Mouse (Mus musculus): ENCODE measurements around the gene Zdhhc11. TPM values are rescaled to one million over a fixed set of nuclear protein-coding genes. Genes with fewer than 3 reads are reported as not detected.

Zdhhc11 gene
- polyA plus RNA-seq, 1 experiment from 2014 or later: not detected

GRCm38 (mm10) chr13:74025151-74026081 is 61.8 kb downstream of the Zdhhc11 start:
- Histone ChIP-seq H3K9ac (replicated peaks; ENCODE audit: low read depth) (no peak overlapping the region), H3K4me1 (ENCODE audit: insufficient read depth, low read depth, low read length) (no peaks in the 10 kb centered on the region), H3K4me3 (ENCODE audit: low read depth, low read length) (no peak overlapping the region), H3K27ac (ENCODE audit: low read length) (no peak overlapping the region), H3K9me3 (ENCODE audit: low read length) (no peaks in the 10 kb centered on the region), H3K36me3 (ENCODE audit: insufficient read depth, low read length) (no peaks in the 10 kb centered on the region), H3K27me3 (replicated peaks; ENCODE audit: insufficient read depth, low read length) (no peaks in the 10 kb centered on the region), H3K4me2 (replicated peaks; ENCODE audit: low read depth, low read length) (no peak overlapping the region)
- 36% methylated on average over 4 of the region's 4 CpGs for WGBS
- peak; percentile 55 for ATAC-seq
- peak; percentile 64 for DNase-seq (ENCODE audit: low spot score)
- TF ChIP-seq EP300 (IDR thresholded peaks at IDR 0.05) (peak; percentile 45; the same call in 1 of the 2 replicates), CTCF (IDR thresholded peaks at IDR 0.05) (no peak)

GRCm38 (mm10) chr13:74026215-74026614 is 62.6 kb downstream of the Zdhhc11 start:
- H3K9me3 ChIP-seq (ENCODE audit: low read length): no peaks in the 10 kb centered on the region

GRCm38 (mm10) chr13:74028116-74028515 is 64.5 kb downstream of the Zdhhc11 start:
- no peak for TF ChIP-seq CTCF (IDR thresholded peaks at IDR 0.05)
- no peak for TF ChIP-seq EP300 (IDR thresholded peaks at IDR 0.05)
- H3K9me3 ChIP-seq (ENCODE audit: low read length): no peaks in the 10 kb centered on the region
- H3K27ac ChIP-seq (ENCODE audit: low read length): no peak overlapping the region
- ATAC-seq: no peak
- 42% methylated on average over 2 of the region's 2 CpGs for WGBS
- no peak overlapping the region for H3K4me2 ChIP-seq (replicated peaks; ENCODE audit: low read depth, low read length)
- DNase-seq (ENCODE audit: low spot score): no peak
- H3K9ac ChIP-seq (replicated peaks; ENCODE audit: low read depth): no peak overlapping the region
- no peaks in the 10 kb centered on the region for H3K36me3 ChIP-seq (ENCODE audit: insufficient read depth, low read length)
- H3K27me3 ChIP-seq (replicated peaks; ENCODE audit: insufficient read depth, low read length): no peaks in the 10 kb centered on the region
- no peaks in the 10 kb centered on the region for H3K4me1 ChIP-seq (ENCODE audit: insufficient read depth, low read depth, low read length)
- H3K4me3 ChIP-seq (ENCODE audit: low read depth, low read length): no peak overlapping the region

More at GRCm38 (mm10) chr13:74026215-74026614, 62.6 kb downstream of the Zdhhc11 start:
- TF ChIP-seq EP300 (IDR thresholded peaks at IDR 0.05) (no peak), CTCF (IDR thresholded peaks at IDR 0.05) (peak; percentile 84)
- Histone ChIP-seq H3K27ac (ENCODE audit: low read length) (no peak overlapping the region), H3K36me3 (ENCODE audit: insufficient read depth, low read length) (no peaks in the 10 kb centered on the region), H3K9ac (replicated peaks; ENCODE audit: low read depth) (no peak overlapping the region), H3K4me2 (replicated peaks; ENCODE audit: low read depth, low read length) (no peak overlapping the region), H3K4me1 (ENCODE audit: insufficient read depth, low read depth, low read length) (no peaks in the 10 kb centered on the region), H3K27me3 (replicated peaks; ENCODE audit: insufficient read depth, low read length) (no peaks in the 10 kb centered on the region), H3K4me3 (ENCODE audit: low read depth, low read length) (no peak overlapping the region)
- WGBS: 14% methylated on average over 2 of the region's 2 CpGs
- DNase-seq (ENCODE audit: low spot score) (peak; percentile 71), ATAC-seq (peak; percentile 73)

GRCm38 (mm10) chr13:74029013-74029412 is 65.4 kb downstream of the Zdhhc11 start:
- Histone ChIP-seq H3K4me2 (replicated peaks; ENCODE audit: low read depth, low read length) (no peak overlapping the region), H3K9ac (replicated peaks; ENCODE audit: low read depth) (no peak overlapping the region), H3K4me3 (ENCODE audit: low read depth, low read length) (no peak overlapping the region), H3K27me3 (replicated peaks; ENCODE audit: insufficient read depth, low read length) (no peaks in the 10 kb centered on the region), H3K36me3 (ENCODE audit: insufficient read depth, low read length) (no peaks in the 10 kb centered on the region), H3K4me1 (ENCODE audit: insufficient read depth, low read depth, low read length) (no peaks in the 10 kb centered on the region), H3K9me3 (ENCODE audit: low read length) (no peaks in the 10 kb centered on the region), H3K27ac (ENCODE audit: low read length) (no peak overlapping the region)
- ATAC-seq (no peak), DNase-seq (ENCODE audit: low spot score) (no peak)
- TF ChIP-seq EP300 (IDR thresholded peaks at IDR 0.05): no peak
- no peak for TF ChIP-seq CTCF (IDR thresholded peaks at IDR 0.05)
- WGBS: 75% methylated on average over 2 of the region's 2 CpGs

- TF ChIP-seq EP300 (IDR thresholded peaks at IDR 0.05) (no peak), CTCF (IDR thresholded peaks at IDR 0.05) (no peak)
Measured at GRCm38 (mm10) chr13:74030691-74031090, 67.0 kb downstream of the Zdhhc11 start.

GRCm38 (mm10) chr13:74031133-74031532 is 67.5 kb downstream of the Zdhhc11 start:
- ATAC-seq: no peak

More at GRCm38 (mm10) chr13:74030691-74031090, 67.0 kb downstream of the Zdhhc11 start:
- no peak overlapping the region for H3K9ac ChIP-seq (replicated peaks; ENCODE audit: low read depth)
- H3K4me1 ChIP-seq (ENCODE audit: insufficient read depth, low read depth, low read length): no peaks in the 10 kb centered on the region
- WGBS: 92% methylated on average over 7 of the region's 7 CpGs
- ATAC-seq (no peak), DNase-seq (ENCODE audit: low spot score) (no peak)
- no peaks in the 10 kb centered on the region for H3K9me3 ChIP-seq (ENCODE audit: low read length)
- no peaks in the 10 kb centered on the region for H3K27me3 ChIP-seq (replicated peaks; ENCODE audit: insufficient read depth, low read length)
- no peaks in the 10 kb centered on the region for H3K36me3 ChIP-seq (ENCODE audit: insufficient read depth, low read length)
- no peak overlapping the region for H3K27ac ChIP-seq (ENCODE audit: low read length)
- no peak overlapping the region for H3K4me3 ChIP-seq (ENCODE audit: low read depth, low read length)
- no peak overlapping the region for H3K4me2 ChIP-seq (replicated peaks; ENCODE audit: low read depth, low read length)

More at GRCm38 (mm10) chr13:74031133-74031532, 67.5 kb downstream of the Zdhhc11 start:
- H3K27me3 ChIP-seq (replicated peaks; ENCODE audit: insufficient read depth, low read length): no peaks in the 10 kb centered on the region
- H3K9me3 ChIP-seq (ENCODE audit: low read length): no peaks in the 10 kb centered on the region
- H3K4me3 ChIP-seq (ENCODE audit: low read depth, low read length): no peak overlapping the region
- H3K36me3 ChIP-seq (ENCODE audit: insufficient read depth, low read length): no peaks in the 10 kb centered on the region
- DNase-seq (ENCODE audit: low spot score): no peak
- WGBS: 81% methylated on average over 8 of the region's 8 CpGs
- no peak overlapping the region for H3K9ac ChIP-seq (replicated peaks; ENCODE audit: low read depth)
- H3K27ac ChIP-seq (ENCODE audit: low read length): no peak overlapping the region
- TF ChIP-seq CTCF (IDR thresholded peaks at IDR 0.05) (no peak), EP300 (IDR thresholded peaks at IDR 0.05) (no peak)
- H3K4me1 ChIP-seq (ENCODE audit: insufficient read depth, low read depth, low read length): no peaks in the 10 kb centered on the region
- no peak overlapping the region for H3K4me2 ChIP-seq (replicated peaks; ENCODE audit: low read depth, low read length)

Data from lung, postnatal 0 days (tissue).